Mouse (Mus musculus) layer of hippocampus, postnatal 10 days (tissue): ENCODE data around the gene Napa. TPM values are rescaled to one million over a fixed set of nuclear protein-coding genes. Genes with fewer than 3 reads are reported as not detected.

Experiments
- DNase-seq, 2 experiments: peaks; one replicate each; pipeline ENCODE4 v3.0.0; 2021; ENCODE audit warnings: low spot score in 2 of 2
- long read RNA-seq: library from polyadenylated mRNA; stranded (forward); transcript quantifications from one replicate; pipeline ENCODE4 v2.0.0, GENCODE M21; 2023
- total RNA-seq, 2 experiments: library from RNA; stranded (reverse); gene quantifications; 2 replicates each; pipeline ENCODE4 v1.2.3; 2021

The Napa gene
- 100 to 1,000 TPM; 191 to 195 TPM for total RNA-seq
- long read RNA-seq, transcript Napa-201 (11 exons, 2,517 nt): major isoform, 384 of 455 reads
- long read RNA-seq, partial matches to known transcripts: 8 of 455 reads
- long read RNA-seq, other reads (novel, unspliced or antisense): 60 of 455 reads

- DNase-seq: peak; percentile 95 to 97
Observed at GRCm38 (mm10) chr7:16098021-16099017, at the start of gene Napa. Napa (plus strand) TSS chr7:16098458.

GRCm38 (mm10) chr7:16048675-16049575, 49.3 kb upstream of the Napa start:
- DNase-seq: no peak

GRCm38 (mm10) chr7:16049576-16049915, 48.7 kb upstream of the Napa start:
- no peak for DNase-seq

GRCm38 (mm10) chr7:16050600-16050999, 47.7 kb upstream of the Napa start:
- no peak for DNase-seq

GRCm38 (mm10) chr7:16051883-16052595, 46.2 kb upstream of the Napa start:
- DNase-seq: peak; percentile 75 to 84

- peak; percentile 92 to 94 for DNase-seq
Observed at GRCm38 (mm10) chr7:16052684-16053083, 45.6 kb upstream of the Napa start.

GRCm38 (mm10) chr7:16053105-16053504, 45.2 kb upstream of the Napa start:
- DNase-seq: no peak

GRCm38 (mm10) chr7:16054966-16055365, 43.3 kb upstream of the Napa start:
- DNase-seq: no peak

GRCm38 (mm10) chr7:16055665-16056064, 42.6 kb upstream of the Napa start:
- no peak for DNase-seq

GRCm38 (mm10) chr7:16056459-16057135, 41.7 kb upstream of the Napa start:
- DNase-seq: peak; percentile 68

- no peak for DNase-seq
Observed at GRCm38 (mm10) chr7:16057136-16057534, 41.1 kb upstream of the Napa start.

- no peak for DNase-seq
Observed at GRCm38 (mm10) chr7:16061219-16062098, 36.8 kb upstream of the Napa start, which contains the start of gene Zfp541. Zfp541 (plus strand) TSS chr7:16061814.

GRCm38 (mm10) chr7:16062099-16062420, 36.2 kb upstream of the Napa start:
- no peak for DNase-seq

GRCm38 (mm10) chr7:16063490-16063889, 34.8 kb upstream of the Napa start:
- no peak for DNase-seq

- DNase-seq: no peak
Observed at GRCm38 (mm10) chr7:16070846-16071245, 27.4 kb upstream of the Napa start.

GRCm38 (mm10) chr7:16071906-16072305, 26.4 kb upstream of the Napa start:
- no peak for DNase-seq

- no peak for DNase-seq
Observed at GRCm38 (mm10) chr7:16079947-16080346, 18.3 kb upstream of the Napa start.

GRCm38 (mm10) chr7:16080581-16080980, 17.7 kb upstream of the Napa start:
- DNase-seq: no peak

GRCm38 (mm10) chr7:16083361-16083760, 14.9 kb upstream of the Napa start:
- DNase-seq: no peak
